Mouse (Mus musculus): ENCODE data around the gene Ildr1. TPM values are rescaled to one million over a fixed set of nuclear protein-coding genes. Genes with fewer than 3 reads are reported as not detected.

The Ildr1 gene
- polyA plus RNA-seq, 2 experiments = 0.03 to 0.08 TPM

DNA sequence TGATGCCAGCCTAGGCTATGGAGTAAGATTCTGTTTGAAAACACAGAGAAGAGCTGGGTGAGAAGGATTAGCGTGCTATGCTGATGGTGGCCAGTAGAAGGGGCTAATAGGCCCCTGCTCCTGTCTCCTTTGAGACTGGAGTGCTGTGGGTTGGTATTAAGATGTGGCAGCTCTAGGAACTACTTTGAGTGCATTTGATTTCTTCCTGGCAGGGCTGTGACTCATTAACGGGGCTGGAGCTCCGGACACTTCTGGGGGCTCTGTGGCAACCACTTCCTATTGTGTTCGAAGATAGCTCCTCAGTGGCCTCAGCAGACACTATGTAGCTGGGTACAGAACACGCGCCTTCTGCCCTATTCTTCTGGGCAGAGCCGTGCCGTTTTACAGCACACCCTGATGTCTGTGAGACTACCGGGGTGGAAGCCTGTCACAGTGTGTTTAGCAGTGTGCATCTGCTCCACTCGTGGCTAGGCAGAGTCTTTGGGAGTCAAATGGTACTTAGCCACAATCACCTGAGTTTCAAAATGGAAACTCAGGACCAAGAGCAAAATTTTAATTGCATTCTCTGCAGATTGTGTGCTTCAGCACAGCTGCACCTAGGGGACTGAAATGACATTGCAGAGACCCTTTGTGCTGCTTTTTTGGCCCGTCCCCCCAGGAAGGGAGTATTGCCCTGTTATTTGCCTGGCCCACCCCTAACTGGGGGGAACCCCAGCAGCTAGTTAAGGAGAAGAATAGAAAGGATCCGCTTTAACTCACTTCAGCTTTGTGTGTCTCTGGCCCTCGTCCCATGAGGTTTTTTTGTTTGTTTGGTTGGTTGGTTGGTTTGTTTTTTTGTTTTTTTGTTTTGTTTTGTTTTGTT, 26.6 kb downstream of the Ildr1 start:
- no peak overlapping the region for H3K27ac ChIP-seq
- no peak overlapping the region for H3K4me3 ChIP-seq (ENCODE audit: insufficient read depth in 1 of 2, low read depth in 2 of 2, low read length in 2 of 2)
- 20% methylated on average over 13 of the region's 13 CpGs for WGBS (ENCODE audit: insufficient replicate concordance)
- no peaks in the 10 kb centered on the region for H3K27me3 ChIP-seq (ENCODE audit: control insufficient read depth, insufficient read depth, low read length)
- DNase-seq (ENCODE audit: low read depth in 3 of 3, low spot score in 3 of 3) (peak in 1 of 3 experiments; percentile 19), ATAC-seq (ENCODE audit: insufficient read depth) (no peak)
- H3K9me3 ChIP-seq (ENCODE audit: control insufficient read depth, low read length) = no peaks in the 10 kb centered on the region
- H3K4me1 ChIP-seq (replicated peaks; ENCODE audit: control insufficient read depth in 2 of 2, insufficient read depth in 2 of 2, low read length in 1 of 2) = no peaks in the 10 kb centered on the region
- no peaks in the 10 kb centered on the region for H3K36me3 ChIP-seq (replicated peaks; ENCODE audit: control insufficient read depth, insufficient read depth, low read depth)
- no peak for TF ChIP-seq CTCF (IDR thresholded peaks at IDR 0.05; ENCODE audit: low read depth)
- no peak for TF ChIP-seq EP300 (IDR thresholded peaks at IDR 0.05; ENCODE audit: low read depth)
- no peak overlapping the region for H3K9ac ChIP-seq (replicated peaks)
- H3K4me2 ChIP-seq (ENCODE audit: low read depth) = no peak overlapping the region

DNA sequence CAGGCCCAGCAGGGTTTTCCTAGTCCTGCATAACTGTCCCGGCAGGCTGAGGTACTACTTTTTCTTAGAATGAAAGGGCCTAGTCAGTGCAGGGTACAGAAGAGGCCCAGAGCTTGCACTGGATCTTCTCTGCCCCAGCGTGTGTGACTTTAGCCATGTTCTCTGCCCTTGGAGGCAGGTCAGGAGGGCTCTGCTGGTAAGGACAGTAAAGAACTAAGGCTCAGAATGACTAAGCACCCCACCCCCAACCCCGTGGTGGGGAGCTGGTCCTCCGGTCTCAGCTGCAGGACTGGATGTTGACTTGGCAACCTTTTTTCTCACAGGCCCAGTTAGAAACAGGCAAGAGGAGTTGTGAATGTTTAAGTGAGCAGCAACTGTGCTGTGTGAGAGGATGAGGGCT, 29.0 kb downstream of the Ildr1 start:
- 22% methylated on average over 4 of the region's 4 CpGs for WGBS (ENCODE audit: insufficient replicate concordance)
- Histone ChIP-seq H3K4me1 (replicated peaks; ENCODE audit: control insufficient read depth in 2 of 2, insufficient read depth in 2 of 2, low read length in 1 of 2) (no peaks in the 10 kb centered on the region), H3K9ac (replicated peaks) (no peak overlapping the region), H3K4me2 (ENCODE audit: low read depth) (no peak overlapping the region), H3K27me3 (ENCODE audit: control insufficient read depth, insufficient read depth, low read length) (no peaks in the 10 kb centered on the region), H3K9me3 (ENCODE audit: control insufficient read depth, low read length) (no peaks in the 10 kb centered on the region), H3K4me3 (ENCODE audit: insufficient read depth in 1 of 2, low read depth in 2 of 2, low read length in 2 of 2) (no peak overlapping the region), H3K27ac (no peak overlapping the region), H3K36me3 (replicated peaks; ENCODE audit: control insufficient read depth, insufficient read depth, low read depth) (no peaks in the 10 kb centered on the region)
- ATAC-seq (ENCODE audit: insufficient read depth) (no peak), DNase-seq (ENCODE audit: low read depth in 3 of 3, low spot score in 3 of 3) (no peak)
- no peak for TF ChIP-seq CTCF (IDR thresholded peaks at IDR 0.05; ENCODE audit: low read depth)
- TF ChIP-seq EP300 (IDR thresholded peaks at IDR 0.05; ENCODE audit: low read depth) = no peak

DNA sequence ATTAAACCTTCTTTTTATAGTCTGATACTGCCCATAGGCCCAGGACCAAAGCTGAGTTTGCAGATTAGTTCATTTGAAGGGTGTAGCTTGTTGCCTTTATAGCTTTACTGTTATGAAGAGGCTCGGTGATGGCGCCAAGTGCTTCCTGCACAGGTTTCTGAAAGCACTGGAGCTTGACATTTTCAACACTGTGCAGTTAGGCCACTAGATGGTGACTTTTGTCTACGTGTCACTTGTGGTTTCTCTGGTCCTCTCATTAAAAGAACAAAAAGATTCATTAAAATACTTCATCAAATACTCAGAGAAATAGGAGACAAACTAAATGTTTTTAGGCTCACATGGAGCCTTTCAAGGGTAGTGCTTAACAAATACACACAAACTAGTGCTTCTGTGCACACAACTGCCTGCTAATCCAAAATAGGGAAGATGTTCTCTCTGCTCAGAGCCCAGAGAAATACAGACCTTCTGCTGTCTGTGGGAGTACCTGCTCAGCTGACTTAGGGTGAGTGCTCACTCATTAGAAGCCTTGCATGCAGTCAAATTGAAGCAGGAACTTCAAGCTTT, 30.2 kb downstream of the Ildr1 start:
- Histone ChIP-seq H3K36me3 (replicated peaks; ENCODE audit: control insufficient read depth, insufficient read depth, low read depth) (no peaks in the 10 kb centered on the region), H3K27ac (no peak overlapping the region), H3K9me3 (ENCODE audit: control insufficient read depth, low read length) (no peaks in the 10 kb centered on the region), H3K9ac (replicated peaks) (no peak overlapping the region), H3K27me3 (ENCODE audit: control insufficient read depth, insufficient read depth, low read length) (no peaks in the 10 kb centered on the region), H3K4me2 (ENCODE audit: low read depth) (no peak overlapping the region), H3K4me1 (replicated peaks; ENCODE audit: control insufficient read depth in 2 of 2, insufficient read depth in 2 of 2, low read length in 1 of 2) (no peaks in the 10 kb centered on the region), H3K4me3 (ENCODE audit: insufficient read depth in 1 of 2, low read depth in 2 of 2, low read length in 2 of 2) (no peak overlapping the region)
- no peak for ATAC-seq (ENCODE audit: insufficient read depth)
- WGBS (ENCODE audit: insufficient replicate concordance) = 32% methylated on average over 3 of the region's 3 CpGs
- no peak for TF ChIP-seq EP300 (IDR thresholded peaks at IDR 0.05; ENCODE audit: low read depth)
- TF ChIP-seq CTCF (IDR thresholded peaks at IDR 0.05; ENCODE audit: low read depth) = peak; percentile 22; the same call in 1 of the 2 replicates
- DNase-seq (ENCODE audit: low read depth in 3 of 3, low spot score in 3 of 3) = no peak

DNA sequence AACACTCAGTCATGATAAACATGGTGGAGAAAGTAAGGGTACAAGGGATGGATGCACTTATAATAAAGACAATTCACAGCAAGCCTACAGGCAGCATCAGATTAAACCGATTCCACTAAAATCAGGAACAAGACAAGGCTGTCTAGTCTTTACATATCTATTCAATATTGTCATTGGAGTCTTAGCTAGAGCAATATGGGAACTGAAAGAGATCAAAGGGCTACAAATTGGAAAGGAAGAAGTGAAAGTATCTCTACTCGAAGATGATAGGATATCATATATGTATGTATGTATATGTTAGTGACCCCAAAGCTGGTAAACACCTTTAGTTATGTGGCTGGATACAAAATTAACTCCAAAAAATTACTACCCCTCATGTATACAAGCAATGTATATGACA, 35.2 kb downstream of the Ildr1 start:
- no peak overlapping the region for H3K9ac ChIP-seq (replicated peaks)
- H3K4me2 ChIP-seq (ENCODE audit: low read depth) = no peak overlapping the region
- no peak for ATAC-seq (ENCODE audit: insufficient read depth)
- DNase-seq (ENCODE audit: low read depth in 3 of 3, low spot score in 3 of 3) = no peak
- no peaks in the 10 kb centered on the region for H3K4me1 ChIP-seq (replicated peaks; ENCODE audit: control insufficient read depth in 2 of 2, insufficient read depth in 2 of 2, low read length in 1 of 2)
- TF ChIP-seq EP300 (IDR thresholded peaks at IDR 0.05; ENCODE audit: low read depth) = no peak
- TF ChIP-seq CTCF (IDR thresholded peaks at IDR 0.05; ENCODE audit: low read depth) = no peak
- no peaks in the 10 kb centered on the region for H3K27me3 ChIP-seq (ENCODE audit: control insufficient read depth, insufficient read depth, low read length)
- 52% methylated on average over 2 of the region's 2 CpGs for WGBS (ENCODE audit: insufficient replicate concordance)
- no peak overlapping the region for H3K27ac ChIP-seq
- H3K4me3 ChIP-seq (ENCODE audit: insufficient read depth in 1 of 2, low read depth in 2 of 2, low read length in 2 of 2) = no peak overlapping the region
- H3K9me3 ChIP-seq (ENCODE audit: control insufficient read depth, low read length) = no peaks in the 10 kb centered on the region
- no peaks in the 10 kb centered on the region for H3K36me3 ChIP-seq (replicated peaks; ENCODE audit: control insufficient read depth, insufficient read depth, low read depth)

DNA sequence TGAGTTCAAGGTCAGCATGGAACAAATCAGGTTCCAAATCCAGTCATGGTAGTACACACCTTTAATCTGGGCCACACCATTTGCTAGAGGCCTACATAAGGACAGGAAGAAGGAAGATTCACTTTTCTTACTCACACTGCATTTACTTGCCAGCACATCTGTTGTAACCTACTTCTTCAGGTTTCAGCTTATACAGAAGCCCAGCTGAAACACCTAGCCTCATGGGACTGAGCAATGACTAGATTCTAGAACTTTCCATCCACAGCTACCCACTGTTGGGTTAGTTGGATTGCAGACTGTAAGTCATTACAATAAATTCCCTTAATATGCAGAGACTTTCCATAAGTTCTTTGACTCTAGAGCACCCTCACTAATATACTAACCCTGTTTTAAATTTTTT, 38.8 kb downstream of the Ildr1 start:
- Histone ChIP-seq H3K9me3 (ENCODE audit: control insufficient read depth, low read length) (no peaks in the 10 kb centered on the region), H3K27me3 (ENCODE audit: control insufficient read depth, insufficient read depth, low read length) (no peaks in the 10 kb centered on the region), H3K9ac (replicated peaks) (no peak overlapping the region), H3K4me2 (ENCODE audit: low read depth) (no peak overlapping the region), H3K36me3 (replicated peaks; ENCODE audit: control insufficient read depth, insufficient read depth, low read depth) (no peaks in the 10 kb centered on the region), H3K27ac (no peak overlapping the region), H3K4me1 (replicated peaks; ENCODE audit: control insufficient read depth in 2 of 2, insufficient read depth in 2 of 2, low read length in 1 of 2) (no peaks in the 10 kb centered on the region), H3K4me3 (ENCODE audit: insufficient read depth in 1 of 2, low read depth in 2 of 2, low read length in 2 of 2) (no peak overlapping the region)
- no peak for ATAC-seq (ENCODE audit: insufficient read depth)
- TF ChIP-seq CTCF (IDR thresholded peaks at IDR 0.05; ENCODE audit: low read depth) (no peak), EP300 (IDR thresholded peaks at IDR 0.05; ENCODE audit: low read depth) (no peak)
- no peak for DNase-seq (ENCODE audit: low read depth in 3 of 3, low spot score in 3 of 3)

Data from liver, embryonic 14.5 days (tissue).